Mouse (Mus musculus): Measurements from ENCODE around the gene Ube3b. TPM values are rescaled to one million over a fixed set of nuclear protein-coding genes. Genes with fewer than 3 reads are reported as not detected.

The Ube3b gene
- total RNA-seq, 2 experiments from 2014 or later: 108 to 115 TPM

GRCm38 (mm10) chr5:114422591-114422990 lies 42.2 kb downstream of the Ube3b start:
- DNase-seq (ENCODE audit: low spot score): no peak

- no peak for DNase-seq (ENCODE audit: low spot score)
Observed at GRCm38 (mm10) chr5:114423961-114424360, 43.6 kb downstream of the Ube3b start.

- DNase-seq (ENCODE audit: low spot score): no peak
Observed at GRCm38 (mm10) chr5:114426732-114427131, 46.3 kb downstream of the Ube3b start.

- DNase-seq (ENCODE audit: low spot score): no peak
Observed at GRCm38 (mm10) chr5:114428621-114429020, 48.2 kb downstream of the Ube3b start.

- DNase-seq (ENCODE audit: low spot score): peak; percentile 21
Observed at GRCm38 (mm10) chr5:114429781-114430180, 49.4 kb downstream of the Ube3b start.

GRCm38 (mm10) chr5:114434359-114434758 lies 54.0 kb downstream of the Ube3b start:
- DNase-seq (ENCODE audit: low spot score): no peak

- DNase-seq (ENCODE audit: low spot score): no peak
Observed at GRCm38 (mm10) chr5:114435588-114435987, 55.2 kb downstream of the Ube3b start.

- peak; percentile 98 for DNase-seq (ENCODE audit: low spot score)
Observed at GRCm38 (mm10) chr5:114443566-114444367, 63.4 kb downstream of the Ube3b start, which contains the start of the genes Mmab and Mvk. Gene Mmab, minus strand, starts transcription at chr5:114444060. Gene Mvk, plus strand, starts transcription at chr5:114444269.

GRCm38 (mm10) chr5:114444368-114444692 lies 63.9 kb downstream of the Ube3b start:
- no peak for DNase-seq (ENCODE audit: low spot score)

GRCm38 (mm10) chr5:114449011-114449410 lies 68.6 kb downstream of the Ube3b start:
- DNase-seq (ENCODE audit: low spot score): no peak

GRCm38 (mm10) chr5:114456287-114456686 lies 75.9 kb downstream of the Ube3b start:
- no peak for DNase-seq (ENCODE audit: low spot score)

GRCm38 (mm10) chr5:114456995-114457605 lies 76.7 kb downstream of the Ube3b start:
- DNase-seq (ENCODE audit: low spot score): no peak

GRCm38 (mm10) chr5:114461238-114461637 lies 80.8 kb downstream of the Ube3b start:
- DNase-seq (ENCODE audit: low spot score): peak; percentile 76

- no peak for DNase-seq (ENCODE audit: low spot score)
Observed at GRCm38 (mm10) chr5:114462067-114463040, 81.9 kb downstream of the Ube3b start.

GRCm38 (mm10) chr5:114464561-114464960 lies 84.2 kb downstream of the Ube3b start:
- no peak for DNase-seq (ENCODE audit: low spot score)

GRCm38 (mm10) chr5:114465641-114466040 lies 85.2 kb downstream of the Ube3b start:
- no peak for DNase-seq (ENCODE audit: low spot score)

GRCm38 (mm10) chr5:114467019-114467418 lies 86.6 kb downstream of the Ube3b start:
- no peak for DNase-seq (ENCODE audit: low spot score)

- DNase-seq (ENCODE audit: low spot score): peak; percentile 20
Observed at GRCm38 (mm10) chr5:114467430-114467829, 87.0 kb downstream of the Ube3b start.

- DNase-seq (ENCODE audit: low spot score): no peak
Observed at GRCm38 (mm10) chr5:114468007-114468406, 87.6 kb downstream of the Ube3b start.

GRCm38 (mm10) chr5:114470359-114470758 lies 90.0 kb downstream of the Ube3b start:
- no peak for DNase-seq (ENCODE audit: low spot score)
